Mouse (Mus musculus) erythroblast, embryonic 14.5 days (primary cell): ENCODE results near the gene Ctsw.

Experiments used
- GATA1 ChIP-seq: IDR thresholded peaks from 2 replicates; pipeline ENCODE4 v1.6.1; 2012; ENCODE audit warnings: low read length, inconsistent platforms, mixed read lengths
- TAL1 ChIP-seq: IDR thresholded peaks from 3 replicates; pipeline ENCODE4 v1.6.1; 2012; ENCODE audit warnings: low read length, inconsistent platforms, mixed read lengths

GRCm38 (mm10) chr19:5428083-5428482, 40.2 kb downstream of the Ctsw start:
- no peak for TF ChIP-seq TAL1
- no peak for TF ChIP-seq GATA1
